Mouse (Mus musculus): Measurements from ENCODE around the gene Muc3a.

Muc3a gene

GRCm38 (mm10) chr5:137212289-137212688 is at the start of gene Muc3a:
Gene Muc3a, minus strand, starts transcription at chr5:137212389.
- no peak for DNase-seq (ENCODE audit: low read depth, low spot score)

GRCm38 (mm10) chr5:137211114-137211829 is 917 bp downstream of the Muc3a start:
- no peak for DNase-seq (ENCODE audit: low read depth, low spot score)

GRCm38 (mm10) chr5:137210689-137211088 is 1.5 kb downstream of the Muc3a start:
- DNase-seq (ENCODE audit: low read depth, low spot score), result no peak

GRCm38 (mm10) chr5:137205301-137205700 is 6.9 kb downstream of the Muc3a start:
- no peak for DNase-seq (ENCODE audit: low read depth, low spot score)

- DNase-seq (ENCODE audit: low read depth, low spot score), result no peak
These were observed 17.6 kb downstream of the Muc3a start for GRCm38 (mm10) chr5:137194488-137195120.

- DNase-seq (ENCODE audit: low read depth, low spot score), result no peak
These were observed 18.8 kb downstream of the Muc3a start for GRCm38 (mm10) chr5:137193279-137193952.

GRCm38 (mm10) chr5:137189326-137189725 is 22.9 kb downstream of the Muc3a start:
- DNase-seq (ENCODE audit: low read depth, low spot score), result peak; percentile 29

GRCm38 (mm10) chr5:137185362-137185761 is 26.8 kb downstream of the Muc3a start:
- peak; percentile 36 for DNase-seq (ENCODE audit: low read depth, low spot score)

GRCm38 (mm10) chr5:137179646-137180374 is 32.4 kb downstream of the Muc3a start:
- DNase-seq (ENCODE audit: low read depth, low spot score), result peak; percentile 76

GRCm38 (mm10) chr5:137173967-137174366 is 38.2 kb downstream of the Muc3a start:
- no peak for DNase-seq (ENCODE audit: low read depth, low spot score)

- no peak for DNase-seq (ENCODE audit: low read depth, low spot score)
These were observed 39.6 kb downstream of the Muc3a start for GRCm38 (mm10) chr5:137172591-137172990.

GRCm38 (mm10) chr5:137171478-137171877 is 40.7 kb downstream of the Muc3a start:
- DNase-seq (ENCODE audit: low read depth, low spot score), result no peak

GRCm38 (mm10) chr5:137170836-137171380 is 41.3 kb downstream of the Muc3a start:
- no peak for DNase-seq (ENCODE audit: low read depth, low spot score)

- no peak for DNase-seq (ENCODE audit: low read depth, low spot score)
These were observed 44.6 kb downstream of the Muc3a start for GRCm38 (mm10) chr5:137167539-137167938.

- DNase-seq (ENCODE audit: low read depth, low spot score), result no peak
These were observed 46.2 kb downstream of the Muc3a start for GRCm38 (mm10) chr5:137166012-137166411.

GRCm38 (mm10) chr5:137161853-137162252 is 50.3 kb downstream of the Muc3a start:
- no peak for DNase-seq (ENCODE audit: low read depth, low spot score)

- peak; percentile 35 for DNase-seq (ENCODE audit: low read depth, low spot score)
These were observed 52.7 kb downstream of the Muc3a start for GRCm38 (mm10) chr5:137159461-137159860.

All from brain, adult 2 months (tissue).